ENCODE assay signal across 27 mouse cellular contexts in the genomic region with DNA sequence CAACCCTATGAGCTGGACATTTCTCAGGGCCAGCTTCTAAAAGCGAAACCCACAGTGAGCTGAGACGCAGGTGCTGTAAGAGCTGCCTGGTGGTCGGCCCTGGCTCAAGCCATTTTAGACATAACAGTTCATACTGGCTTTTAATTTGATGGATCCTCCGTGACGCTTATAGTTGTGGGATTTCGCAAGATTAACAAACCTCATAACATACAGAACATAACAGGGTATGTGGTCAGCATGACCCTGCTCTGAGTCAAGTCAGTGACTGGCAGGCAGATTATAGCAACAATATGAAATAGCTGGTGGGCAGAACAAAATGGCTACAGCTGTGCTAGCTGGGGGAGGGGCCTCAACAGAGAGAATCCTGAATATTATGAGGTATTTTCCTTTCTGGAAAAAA.
DNase-seq lines count a peak whose midpoint lies in the region; ATAC-seq and TF ChIP-seq lines count a peak whose summit lies in the region.
"Had no signal": no experiment of that assay in that cellular context is flagged by ENCODE, and none has a peak within 500 bp of the region (broad histone marks: within the 10 kb centered on the region; RNA-seq: fewer than 3 reads in every experiment).

No protein-coding gene starts in this region.

- H3K4me3 ChIP-seq in intestine, embryonic 14.5 days (ENCODE audit: low read depth, low read length), result no peak overlapping the region
- H3K4me3 ChIP-seq in intestine, embryonic 15.5 days (replicated peaks), result no peak overlapping the region
- no peak overlapping the region for H3K4me3 ChIP-seq in myocyte
- no peak overlapping the region for H3K4me3 ChIP-seq in midbrain, embryonic 13.5 days (replicated peaks)
- H3K4me3 ChIP-seq: embryonic facial prominence, embryonic 13.5 days; embryonic facial prominence, embryonic 15.5 days; erythroblast, embryonic 14.5 days; forebrain, embryonic 10.5 days; forebrain, embryonic 12.5 days had no signal

- H3K27me3 ChIP-seq in intestine, embryonic 14.5 days (replicated peaks; ENCODE audit: control insufficient read depth, insufficient read depth, low read length), result peaks cover 3% of the 10 kb centered on the region; the same call in 1 of the 2 replicates
- no peaks in the 10 kb centered on the region for H3K27me3 ChIP-seq in intestine, embryonic 15.5 days (replicated peaks)
- H3K27me3 ChIP-seq in myocyte (ENCODE audit: control insufficient read depth, insufficient read depth, insufficient read length), result no peaks in the 10 kb centered on the region
- H3K27me3 ChIP-seq in midbrain, embryonic 13.5 days, result peaks cover 6% of the 10 kb centered on the region; the same call in 1 of the 2 replicates
- H3K27me3 ChIP-seq: CH12.LX; embryonic facial prominence, embryonic 15.5 days had no signal

- no peak overlapping the region for H3K9ac ChIP-seq in intestine, embryonic 14.5 days (ENCODE audit: low read length)
- no peak overlapping the region for H3K9ac ChIP-seq in intestine, embryonic 15.5 days
- no peak overlapping the region for H3K9ac ChIP-seq in midbrain, embryonic 13.5 days (replicated peaks)
- H3K9ac ChIP-seq: embryonic facial prominence, embryonic 13.5 days; embryonic facial prominence, embryonic 15.5 days; forebrain, embryonic 12.5 days had no signal

- H3K4me2 ChIP-seq in intestine, embryonic 14.5 days (ENCODE audit: low read length), result no peak overlapping the region
- no peak overlapping the region for H3K4me2 ChIP-seq in intestine, embryonic 15.5 days (replicated peaks)
- H3K4me2 ChIP-seq in myocyte (ENCODE audit: low read depth), result no peak overlapping the region
- H3K4me2 ChIP-seq in midbrain, embryonic 13.5 days (replicated peaks), result no peak overlapping the region
- H3K4me2 ChIP-seq: embryonic facial prominence, embryonic 13.5 days; embryonic facial prominence, embryonic 15.5 days; forebrain, embryonic 12.5 days had no signal

- H3ac ChIP-seq in myocyte (ENCODE audit: control insufficient read depth, insufficient read length), result no peak overlapping the region

- DNase-seq in intestine, embryonic 14.5 days (ENCODE audit: low spot score), result peak; percentile 10
- DNase-seq in 416B (ENCODE audit: low read depth) (peak; percentile 60), NIH3T3 (ENCODE audit: low read depth) (peak; percentile 70)
- no peak for DNase-seq in frontal cortex, postnatal 10 days (ENCODE audit: low spot score in 2 of 2)
- no peak for DNase-seq in cerebellum, adult 8-10 months
- DNase-seq: adrenal gland, adult 2 months; adrenal gland, postnatal 10 days; adrenal gland, postnatal 25 days; cerebellum, adult 11 months; cerebellum, adult 18-20 months; cerebellum, adult 9-10 months; cerebellum, postnatal 10 days; cerebellum, postnatal 25 days; embryo, embryonic 11 days had no signal

- ATAC-seq in intestine, embryonic 14.5 days (replicated peaks; ENCODE audit: low FRiP score, low TSS enrichment, low read depth), result no peak
- no peak for ATAC-seq in intestine, embryonic 15.5 days
- ATAC-seq in midbrain, embryonic 13.5 days, result no peak
- ATAC-seq: CD4-positive, CD25-positive, alpha-beta regulatory T cell, adult 4 months; forebrain, embryonic 14.5 days; forebrain, embryonic 16.5 days had no signal

- WGBS in intestine, embryonic 14.5 days, result 87% methylated on average over 6 of the region's 6 CpGs
- WGBS in intestine, embryonic 15.5 days, result 91% methylated on average over 6 of the region's 6 CpGs
- 90% methylated on average over 6 of the region's 6 CpGs for WGBS in midbrain, embryonic 13.5 days

- H3K27ac ChIP-seq in intestine, embryonic 14.5 days (ENCODE audit: low read depth), result no peak overlapping the region
- H3K27ac ChIP-seq in intestine, embryonic 15.5 days, result no peak overlapping the region
- H3K27ac ChIP-seq in midbrain, embryonic 13.5 days, result no peak overlapping the region
- H3K27ac ChIP-seq: embryonic facial prominence, embryonic 13.5 days; embryonic facial prominence, embryonic 15.5 days; forebrain, embryonic 10.5 days; forebrain, embryonic 12.5 days had no signal

- H3K4me1 ChIP-seq in intestine, embryonic 14.5 days (replicated peaks; ENCODE audit: control insufficient read depth, insufficient read depth, low read length), result no peaks in the 10 kb centered on the region
- no peaks in the 10 kb centered on the region for H3K4me1 ChIP-seq in intestine, embryonic 15.5 days (replicated peaks)
- H3K4me1 ChIP-seq in midbrain, embryonic 13.5 days (replicated peaks), result 0 out of 2 replicates have a peak, but pooled peaks cover 2% of the 10 kb centered on the region
- H3K4me1 ChIP-seq: embryonic facial prominence, embryonic 15.5 days; forebrain, embryonic 10.5 days; forebrain, embryonic 12.5 days had no signal

- H3K79me2 ChIP-seq in myocyte (ENCODE audit: control insufficient read depth, insufficient read depth), result no peaks in the 10 kb centered on the region

- H3K9me3 ChIP-seq in intestine, embryonic 14.5 days (ENCODE audit: control insufficient read depth, low read length), result peaks cover 8% of the 10 kb centered on the region; the same call in 1 of the 2 replicates
- no peaks in the 10 kb centered on the region for H3K9me3 ChIP-seq in intestine, embryonic 15.5 days
- peaks cover 9% of the 10 kb centered on the region for H3K9me3 ChIP-seq in midbrain, embryonic 13.5 days
- H3K9me3 ChIP-seq: embryonic facial prominence, embryonic 15.5 days had no signal

- no peak for TF ChIP-seq POLR2A in myocyte (IDR thresholded peaks at IDR 0.05; ENCODE audit: insufficient read length, low read depth)

- no peaks in the 10 kb centered on the region for H3K36me3 ChIP-seq in intestine, embryonic 14.5 days (ENCODE audit: control insufficient read depth, insufficient read depth, low read length)
- H3K36me3 ChIP-seq in intestine, embryonic 15.5 days, result no peaks in the 10 kb centered on the region
- no peaks in the 10 kb centered on the region for H3K36me3 ChIP-seq in myocyte (ENCODE audit: control insufficient read depth, insufficient read depth)
- H3K36me3 ChIP-seq in midbrain, embryonic 13.5 days, result no peaks in the 10 kb centered on the region
- H3K36me3 ChIP-seq: embryonic facial prominence, embryonic 13.5 days; embryonic facial prominence, embryonic 15.5 days; forebrain, embryonic 10.5 days; forebrain, embryonic 12.5 days; G1E had no signal

TF ChIP-seq in myocyte, 11 proteins besides CTCF, POLR2A, EP300 and RAD21:
- TF ChIP-seq TCF3 (IDR thresholded peaks at IDR 0.05; ENCODE audit: insufficient read length, low read depth) (no peak), MYOD1 (IDR thresholded peaks at IDR 0.05; ENCODE audit: control insufficient read depth in 1 of 3, insufficient read length in 2 of 3, low read depth in 2 of 3) (no peak), POLR2AphosphoS2 (IDR thresholded peaks at IDR 0.05; ENCODE audit: insufficient read length, low read depth) (no peak), CEBPB (IDR thresholded peaks at IDR 0.05; ENCODE audit: insufficient read depth, poor library complexity, severe bottlenecking) (peak; percentile 89)

Comparison
In these comparisons a context has a peak if more than half of its experiments do, and no peak if none do; other contexts are left out.
1. DNase-seq: peak in intestine, embryonic 14.5 days (single experiment), 416B (single experiment) and NIH3T3 (single experiment); none in frontal cortex, postnatal 10 days (0 of 2) and cerebellum, adult 8-10 months (single experiment).